Mouse (Mus musculus): ENCODE measurements around the gene Agbl3.

Gene Agbl3

GRCm38 (mm10) chr6:34875268-34875761, 95.1 kb downstream of the Agbl3 start:
- DNase-seq = peak; percentile 55

GRCm38 (mm10) chr6:34875966-34876834, 96.0 kb downstream of the Agbl3 start:
- DNase-seq = peak; percentile 38

GRCm38 (mm10) chr6:34876835-34877156, 96.6 kb downstream of the Agbl3 start:
- no peak for DNase-seq

- peak; percentile 96 for DNase-seq
These were observed 97.5 kb downstream of the Agbl3 start, which contains the start of gene Cyren for GRCm38 (mm10) chr6:34877509-34878321. TSS of gene Cyren (minus strand) at chr6:34878060.

- DNase-seq = no peak
These were observed 99.0 kb downstream of the Agbl3 start for GRCm38 (mm10) chr6:34879101-34879740.

GRCm38 (mm10) chr6:34879911-34880475, 99.8 kb downstream of the Agbl3 start:
- DNase-seq = peak; percentile 84

- no peak for DNase-seq
These were observed 104.5 kb downstream of the Agbl3 start for GRCm38 (mm10) chr6:34884724-34885123.

GRCm38 (mm10) chr6:34887131-34887850, 107.1 kb downstream of the Agbl3 start:
- no peak for DNase-seq

- no peak for DNase-seq
These were observed 109.0 kb downstream of the Agbl3 start for GRCm38 (mm10) chr6:34889185-34889584.

- no peak for DNase-seq
These were observed 115.3 kb downstream of the Agbl3 start for GRCm38 (mm10) chr6:34895569-34895968.

- DNase-seq = no peak
These were observed 116.0 kb downstream of the Agbl3 start for GRCm38 (mm10) chr6:34896168-34896780.

- DNase-seq = no peak
These were observed 118.9 kb downstream of the Agbl3 start for GRCm38 (mm10) chr6:34899127-34899526.

- DNase-seq = no peak
These were observed 120.8 kb downstream of the Agbl3 start for GRCm38 (mm10) chr6:34900990-34901389.

GRCm38 (mm10) chr6:34901911-34902444, 121.7 kb downstream of the Agbl3 start:
- DNase-seq = peak; percentile 31

- DNase-seq = peak; percentile 69
These were observed 122.3 kb downstream of the Agbl3 start for GRCm38 (mm10) chr6:34902578-34902977.

GRCm38 (mm10) chr6:34903441-34903840, 123.2 kb downstream of the Agbl3 start:
- DNase-seq = peak; percentile 89

GRCm38 (mm10) chr6:34903851-34904250, 123.6 kb downstream of the Agbl3 start:
- peak; percentile 43 for DNase-seq

- DNase-seq = peak; percentile 75
These were observed 124.1 kb downstream of the Agbl3 start for GRCm38 (mm10) chr6:34904361-34904760.

- no peak for DNase-seq
These were observed 125.9 kb downstream of the Agbl3 start for GRCm38 (mm10) chr6:34906125-34906524.

- peak; percentile 28 for DNase-seq
These were observed 126.4 kb downstream of the Agbl3 start for GRCm38 (mm10) chr6:34906661-34907060.

GRCm38 (mm10) chr6:34907121-34907614, 126.9 kb downstream of the Agbl3 start:
- no peak for DNase-seq
